ENCODE assay signal across 16 mouse cellular contexts in genomic region chr9:55289475-55290198, GRCm38 (mm10). TPM values are rescaled to one million over a fixed set of nuclear protein-coding genes. Genes with fewer than 3 reads are reported as not detected.
"Had no signal": no experiment of that assay in that cellular context is flagged by ENCODE, and none has a peak within 500 bp of the region (broad histone marks: within the 10 kb centered on the region; RNA-seq: fewer than 3 reads in every experiment).

No protein-coding gene starts in this region.

- H3K36me3 ChIP-seq: hindbrain, embryonic 15.5 days had no signal

- ATAC-seq: intestine, postnatal 0 days had no signal

- H3K9ac ChIP-seq: hindbrain, embryonic 15.5 days; liver, embryonic 14.5 days had no signal

- H3K27me3 ChIP-seq: hindbrain, embryonic 15.5 days had no signal

- H3K4me1 ChIP-seq: hindbrain, embryonic 15.5 days had no signal

- DNase-seq: kidney, adult 2 months; kidney, postnatal 25 days; layer of hippocampus, postnatal 36 days; midbrain, embryonic 14.5 days; right cerebral cortex, postnatal 4 days; thymus, postnatal 25 days had no signal

- H3K4me3 ChIP-seq: hindbrain, embryonic 15.5 days; left cerebral cortex, adult 2 months had no signal

- H3K27ac ChIP-seq: hindbrain, embryonic 15.5 days; kidney, postnatal 0 days; left cerebral cortex, adult 2 months; liver, embryonic 14.5 days had no signal

- H3K9me3 ChIP-seq: hindbrain, embryonic 15.5 days had no signal

- H3K4me2 ChIP-seq: hindbrain, embryonic 15.5 days; midbrain, embryonic 11.5 days had no signal

RNA-seq across cellular contexts. Expression of gene Nrg4, which starts 37.0 kb away (rescaled TPM):
- total RNA-seq: megakaryocyte-erythroid progenitor cell, adult 5-6 weeks; midbrain, postnatal 0 days had no signal

RNA-seq across cellular contexts. Expression of gene Tmem266, which starts 37.1 kb away (rescaled TPM):
- total RNA-seq: megakaryocyte progenitor cell, adult 5-6 weeks; megakaryocyte-erythroid progenitor cell, adult 5-6 weeks had no signal
- polyA plus RNA-seq: liver, embryonic 14.5 days; thymus, postnatal 0 days had no signal
